Mouse (Mus musculus) liver, postnatal 0 days (tissue): ENCODE results near the gene Vwa2.

Experiments
- CTCF ChIP-seq: sonication (generic); IDR thresholded peaks from 2 replicates; pipeline ENCODE4 v1.5.1; 2016; ENCODE audit warnings: antibody characterized with exemption, low read depth
- EP300 ChIP-seq: IDR thresholded peaks from 2 replicates; pipeline ENCODE4 v1.6.1; 2016; ENCODE audit warnings: antibody characterized with exemption, low read depth, mild to moderate bottlenecking

DNA sequence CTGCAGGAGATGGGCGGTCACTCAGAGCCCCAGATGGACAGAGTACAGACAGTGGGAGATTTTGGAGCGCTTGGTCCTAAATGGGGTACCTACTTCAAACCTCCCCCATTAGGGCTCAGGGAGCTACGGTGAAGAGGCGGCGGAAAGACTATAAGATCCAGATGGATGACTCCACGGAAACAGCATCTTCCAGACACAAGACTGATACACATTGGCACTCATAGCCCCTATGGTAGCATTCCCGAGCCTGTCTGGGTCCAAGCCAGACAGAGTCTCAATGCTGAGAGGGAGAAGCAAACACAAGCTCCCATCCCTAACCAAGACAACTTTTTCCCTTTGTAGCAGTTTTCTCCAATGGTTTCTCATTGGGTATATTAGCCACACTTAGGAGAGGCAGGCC, 76.8 kb downstream of the Vwa2 start:
- no peak for TF ChIP-seq CTCF
- TF ChIP-seq EP300, result no peak
